Mouse (Mus musculus) bone marrow, adult 2 months (tissue): ENCODE measurements at regions not wholly inside any gene's neighbourhood (a gene's known extent, or its start where the extent isn't known, plus 50 kb on each side); places are given as distances from the start of the nearest gene placed in this dataset.

ENCODE experiments used
- CTCF ChIP-seq: fragments of 200-500 bp; IDR thresholded peaks from 2 replicates; pipeline ENCODE4 v1.5.1; 2011; ENCODE audit warnings: low read length, control low read depth; ENCODE audit not compliant: control insufficient read depth, insufficient read depth
- POLR2A ChIP-seq: fragments of 200-500 bp; IDR thresholded peaks from 2 replicates; pipeline ENCODE4 v1.6.1; 2011; ENCODE audit warnings: low read depth, mild to moderate bottlenecking, control low read depth, low read length, borderline replicate concordance; ENCODE audit not compliant: control insufficient read depth

DNA sequence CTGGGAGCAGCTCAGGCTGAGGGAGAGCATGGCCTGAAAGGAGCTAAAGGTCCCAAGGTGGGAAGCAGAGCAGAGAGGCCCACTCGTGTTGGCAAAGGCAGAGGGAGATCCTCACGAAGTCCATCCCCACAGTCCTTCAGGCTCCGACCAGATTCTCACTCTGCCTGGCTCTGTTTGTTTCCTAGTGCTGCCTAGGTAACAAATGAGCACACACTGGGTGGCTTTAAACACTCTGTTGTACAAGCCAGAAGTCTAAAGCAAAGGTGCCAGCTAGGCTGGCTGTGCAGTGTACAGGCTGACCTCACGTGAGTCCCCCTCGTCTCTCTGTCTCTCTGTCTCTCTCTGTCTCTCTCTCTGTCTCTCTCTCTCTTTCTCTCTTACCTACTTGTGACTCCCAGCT, 274.9 kb upstream of the Zmiz1 start:
- TF ChIP-seq POLR2A (no peak), CTCF (no peak)
